Mouse (Mus musculus) megakaryocyte, embryonic 14.5 days (primary cell): Measurements from ENCODE around the gene Rpl27a. TPM values are rescaled to one million over a fixed set of nuclear protein-coding genes. Genes with fewer than 3 reads are reported as not detected.

Experiments used
- H3K27me3 ChIP-seq: replicated peaks from 2 replicates; pipeline ENCODE3; 2012; ENCODE audit warnings: inconsistent platforms
- H3K36me3 ChIP-seq: replicated peaks from 2 replicates; pipeline ENCODE3; 2012; ENCODE audit warnings: low read length, inconsistent platforms, mixed read lengths
- H3K4me1 ChIP-seq: 2 replicates; pipeline ENCODE4 v1.6.1; 2012; ENCODE audit warnings: inconsistent platforms
- H3K4me3 ChIP-seq: replicated peaks from 2 replicates; pipeline ENCODE3; 2012; ENCODE audit warnings: moderate library complexity, mild to moderate bottlenecking, inconsistent platforms
- H3K9me3 ChIP-seq: 2 replicates; pipeline ENCODE4 v1.6.1; 2012; ENCODE audit warnings: inconsistent platforms
- FLI1 ChIP-seq: IDR thresholded peaks from 2 replicates; pipeline ENCODE4 v1.6.1; 2012; ENCODE audit warnings: low read length, inconsistent platforms, mixed read lengths
- GATA1 ChIP-seq: IDR thresholded peaks from 3 replicates; pipeline ENCODE4 v1.6.1; 2012; ENCODE audit warnings: mixed read lengths, low read length, inconsistent platforms, borderline replicate concordance
- polyA plus RNA-seq: library from polyadenylated mRNA; stranded (reverse); fragments of >175 nt; gene quantifications from 2 replicates; pipeline ENCODE4 v1.2.3, GENCODE M21; 2012; ENCODE audit warnings: low replicate concordance; ENCODE audit not compliant: insufficient read depth

The Rpl27a gene
- polyA plus RNA-seq, 1 experiment, result 9,018 TPM

DNA sequence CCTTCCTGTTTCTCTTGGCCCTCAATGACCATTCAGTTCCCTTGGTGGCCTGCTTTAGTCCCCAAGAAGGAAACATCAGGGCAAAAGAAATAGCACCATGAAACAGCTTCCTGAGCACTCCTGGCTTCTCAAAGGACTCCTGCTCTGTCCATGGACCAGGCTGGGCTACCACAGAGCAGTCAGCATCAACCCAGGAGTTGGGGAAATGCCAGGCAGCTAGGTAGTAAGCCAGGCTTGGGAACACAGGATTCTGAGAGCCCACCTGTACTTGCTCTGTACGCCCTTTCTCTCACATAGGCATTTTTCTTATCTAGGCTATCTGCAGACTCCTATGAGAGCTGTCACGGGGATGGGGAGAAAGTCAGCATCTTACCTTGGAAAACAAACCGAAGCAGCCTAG lies 16.0 kb downstream of the Rpl27a start:
- TF ChIP-seq GATA1, result no peak
- no peak for TF ChIP-seq FLI1
- Histone ChIP-seq H3K4me3 (no peak overlapping the region), H3K4me1 (peaks cover 41% of the 10 kb centered on the region), H3K27me3 (peaks cover 4% of the 10 kb centered on the region), H3K9me3 (no peaks in the 10 kb centered on the region), H3K36me3 (peaks cover 62% of the 10 kb centered on the region)

DNA sequence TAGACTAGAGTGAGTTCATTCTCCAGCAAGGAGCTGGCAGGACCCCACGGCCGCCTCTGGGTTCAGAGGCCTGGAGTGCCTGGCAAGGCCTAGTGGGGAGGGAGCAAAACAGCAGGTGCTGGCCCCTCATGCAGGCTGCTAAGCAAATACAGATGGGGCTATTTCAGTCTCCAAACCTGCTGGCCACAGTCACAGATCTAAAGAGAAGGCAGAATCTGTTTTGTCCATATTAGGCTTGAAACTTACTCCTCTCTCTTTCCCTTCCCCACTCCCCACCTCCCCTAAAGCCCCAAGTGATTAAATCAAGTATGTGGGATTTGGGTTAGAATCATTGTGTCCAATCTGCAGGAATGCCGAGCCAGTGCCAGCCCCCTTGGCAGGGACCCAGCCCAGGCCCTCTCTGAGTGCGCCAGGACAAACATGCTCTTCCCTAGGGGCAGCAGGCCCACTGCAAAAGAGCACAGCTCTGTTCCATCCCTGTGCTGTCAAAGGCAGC lies 17.6 kb downstream of the Rpl27a start:
- Histone ChIP-seq H3K4me1 (peaks cover 30% of the 10 kb centered on the region), H3K4me3 (no peak overlapping the region), H3K36me3 (peaks cover 65% of the 10 kb centered on the region)

DNA sequence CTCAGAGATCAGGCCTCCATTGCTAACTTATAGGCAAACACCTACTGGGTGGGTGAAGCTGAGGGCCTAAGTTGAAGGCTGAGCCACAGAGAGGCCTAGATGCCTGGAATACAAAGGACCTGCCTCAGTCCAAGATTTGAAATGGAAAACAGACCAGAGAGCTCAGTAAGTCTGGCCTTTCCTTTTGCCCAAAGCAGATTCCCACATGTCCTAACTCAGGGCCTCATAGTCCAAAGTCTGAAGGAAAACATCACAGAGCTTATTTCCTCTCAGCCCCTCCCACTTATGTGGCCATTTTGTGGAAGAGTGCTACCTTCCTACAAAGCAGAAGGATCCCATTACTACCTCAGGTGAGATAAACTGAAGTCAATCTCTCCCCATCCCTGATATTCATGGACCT lies 22.0 kb downstream of the Rpl27a start:
- TF ChIP-seq GATA1 (no peak), FLI1 (no peak)
- Histone ChIP-seq H3K36me3 (peaks cover 68% of the 10 kb centered on the region), H3K4me3 (no peak overlapping the region), H3K9me3 (no peaks in the 10 kb centered on the region), H3K4me1 (peaks cover 22% of the 10 kb centered on the region), H3K27me3 (peaks cover 8% of the 10 kb centered on the region)

More for the DNA sequence above, 17.6 kb downstream of the Rpl27a start:
- Histone ChIP-seq H3K27me3 (peaks cover 4% of the 10 kb centered on the region), H3K9me3 (no peaks in the 10 kb centered on the region)
- TF ChIP-seq GATA1 (no peak), FLI1 (no peak)

DNA sequence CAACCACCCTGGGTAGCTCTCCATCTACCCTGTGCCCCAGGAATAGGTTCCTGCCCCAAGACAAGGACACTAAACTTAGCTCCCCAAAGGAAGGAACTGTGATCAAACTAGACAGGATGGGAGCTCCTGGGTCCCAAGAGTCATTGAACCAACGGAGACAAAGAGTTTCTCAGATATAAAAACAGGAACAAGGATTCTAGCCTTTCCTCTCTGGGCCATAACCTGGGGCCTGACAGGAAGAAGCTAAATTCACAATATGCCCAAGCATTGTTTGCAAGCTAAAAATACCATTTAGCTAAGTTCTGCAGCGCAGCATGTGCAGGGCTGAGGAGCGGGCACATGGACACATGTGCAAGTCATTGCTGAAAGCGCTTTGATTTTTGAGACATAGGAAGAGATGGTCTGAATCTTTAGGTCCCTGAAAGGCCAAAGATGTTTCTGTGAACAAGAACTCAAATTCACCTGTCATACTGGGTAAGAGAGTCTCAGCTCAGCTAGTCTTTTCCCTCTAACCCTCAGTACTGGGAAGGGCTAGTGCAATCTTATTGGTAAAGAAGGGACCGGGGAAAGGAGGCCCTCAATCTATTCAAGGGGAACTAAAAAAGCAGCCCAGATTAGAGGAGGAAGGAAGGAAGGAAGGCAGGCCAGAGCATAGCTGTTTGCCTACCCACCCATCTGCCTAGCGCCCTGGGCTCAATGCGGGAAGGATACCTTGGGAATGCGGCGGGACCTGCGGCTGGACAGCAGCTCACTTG lies 22.8 kb downstream of the Rpl27a start:
- Histone ChIP-seq H3K4me1 (peaks cover 31% of the 10 kb centered on the region), H3K9me3 (no peaks in the 10 kb centered on the region), H3K4me3 (peak overlapping the region; percentile 2), H3K36me3 (peaks cover 63% of the 10 kb centered on the region), H3K27me3 (peaks cover 8% of the 10 kb centered on the region)
- TF ChIP-seq GATA1 (no peak), FLI1 (no peak)

DNA sequence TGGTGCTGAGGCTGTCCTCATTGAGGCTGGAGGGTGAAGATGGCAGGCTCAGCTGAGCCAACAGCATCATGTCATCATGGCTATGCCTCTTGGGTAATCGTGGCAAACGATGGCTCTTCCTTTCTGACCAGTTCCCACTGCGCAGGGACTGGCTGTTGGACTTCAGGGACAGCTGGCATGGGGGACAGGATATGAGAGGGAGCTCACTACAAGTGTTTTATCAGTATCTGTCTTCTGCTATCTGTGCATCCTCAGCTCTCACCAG lies 23.3 kb downstream of the Rpl27a start:
- Histone ChIP-seq H3K4me3 (peak overlapping the region; percentile 2), H3K27me3 (peaks cover 8% of the 10 kb centered on the region), H3K4me1 (peaks cover 32% of the 10 kb centered on the region), H3K9me3 (no peaks in the 10 kb centered on the region), H3K36me3 (peaks cover 62% of the 10 kb centered on the region)
- TF ChIP-seq GATA1, result no peak
- no peak for TF ChIP-seq FLI1

DNA sequence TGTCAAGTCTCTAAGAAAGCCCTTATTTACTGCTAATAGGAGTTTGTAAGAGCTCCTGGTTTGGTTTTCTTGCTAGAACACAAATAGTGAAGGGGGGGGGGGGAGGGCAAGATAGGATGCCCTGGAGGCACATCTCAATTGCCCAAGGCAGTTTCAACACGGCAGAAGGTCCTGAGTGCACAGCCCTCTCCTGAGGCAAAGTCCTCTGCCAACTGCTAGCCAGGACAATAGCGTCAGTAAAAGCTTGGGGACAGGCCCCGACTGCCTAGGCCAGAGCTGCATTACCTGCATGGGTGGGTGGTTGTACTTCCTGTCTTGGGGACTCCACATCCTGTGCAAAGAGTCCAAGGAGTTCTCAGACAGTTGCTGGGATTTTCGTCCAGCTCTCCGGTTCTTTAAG lies 25.8 kb downstream of the Rpl27a start:
- Histone ChIP-seq H3K36me3 (peaks cover 54% of the 10 kb centered on the region), H3K4me3 (no peak overlapping the region), H3K9me3 (no peaks in the 10 kb centered on the region), H3K27me3 (peaks cover 7% of the 10 kb centered on the region), H3K4me1 (peaks cover 51% of the 10 kb centered on the region)
- no peak for TF ChIP-seq FLI1
- no peak for TF ChIP-seq GATA1

DNA sequence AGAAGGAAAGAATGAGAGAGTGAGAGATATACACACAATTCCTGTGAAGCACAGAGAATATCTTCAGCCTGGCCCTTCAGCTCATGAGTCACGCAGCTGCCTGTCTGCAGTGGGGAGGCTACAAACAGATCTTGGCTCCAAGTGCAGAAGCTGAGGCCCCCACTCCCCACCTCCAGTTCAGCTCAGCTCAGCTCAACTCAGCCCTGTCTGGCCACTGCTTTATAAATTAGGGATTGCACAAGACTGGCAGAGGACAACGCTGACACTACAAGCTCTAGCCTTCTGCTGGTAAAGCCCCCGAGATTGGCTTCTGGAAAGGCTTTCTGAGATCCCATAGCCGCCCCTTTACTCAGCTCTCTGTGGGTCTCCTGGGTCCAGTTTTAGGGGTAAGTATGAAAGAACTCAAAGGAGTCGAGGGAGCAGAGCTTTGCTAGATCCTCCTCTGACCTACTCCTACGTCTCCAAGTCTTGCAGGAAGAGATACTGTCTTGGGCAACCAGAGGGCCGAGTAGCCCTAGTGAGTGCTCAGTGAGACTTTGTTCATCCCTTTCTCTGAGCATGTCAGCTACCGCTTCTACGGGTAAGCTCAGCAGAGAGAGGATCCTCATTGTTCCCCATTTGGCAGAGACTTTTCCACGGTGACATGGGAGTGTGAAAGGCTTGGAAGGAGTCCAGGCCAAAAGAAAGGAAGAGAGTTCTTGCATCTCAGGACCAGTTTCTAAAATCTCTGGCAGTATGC lies 26.5 kb downstream of the Rpl27a start:
- H3K36me3 ChIP-seq, result peaks cover 49% of the 10 kb centered on the region
- TF ChIP-seq FLI1, result no peak
- TF ChIP-seq GATA1, result no peak
- H3K9me3 ChIP-seq, result no peaks in the 10 kb centered on the region
- peaks cover 7% of the 10 kb centered on the region for H3K27me3 ChIP-seq
- H3K4me1 ChIP-seq, result peaks cover 58% of the 10 kb centered on the region
- H3K4me3 ChIP-seq, result no peak overlapping the region

DNA sequence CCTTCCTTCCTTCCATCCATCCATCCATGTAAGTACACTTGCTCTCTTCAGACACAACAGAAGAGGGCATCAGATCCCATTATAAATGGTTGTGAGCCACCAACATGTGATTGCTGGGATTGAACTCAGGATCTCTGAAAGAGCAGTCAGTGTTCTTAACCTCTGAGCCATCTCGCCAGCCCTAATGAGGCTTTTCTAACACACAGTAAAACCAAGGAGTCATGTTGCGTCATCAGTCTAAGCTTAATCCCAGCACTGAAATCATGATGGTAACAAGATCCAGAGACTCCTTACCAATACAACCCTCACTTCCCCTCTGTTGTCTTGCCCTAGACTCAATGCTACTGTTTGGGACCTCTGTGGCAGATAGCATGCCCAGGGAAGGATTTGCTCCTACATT lies 27.2 kb downstream of the Rpl27a start:
- no peaks in the 10 kb centered on the region for H3K9me3 ChIP-seq
- no peak for TF ChIP-seq FLI1
- TF ChIP-seq GATA1, result no peak
- peaks cover 7% of the 10 kb centered on the region for H3K27me3 ChIP-seq
- no peak overlapping the region for H3K4me3 ChIP-seq
- peaks cover 42% of the 10 kb centered on the region for H3K36me3 ChIP-seq
- peaks cover 63% of the 10 kb centered on the region for H3K4me1 ChIP-seq

DNA sequence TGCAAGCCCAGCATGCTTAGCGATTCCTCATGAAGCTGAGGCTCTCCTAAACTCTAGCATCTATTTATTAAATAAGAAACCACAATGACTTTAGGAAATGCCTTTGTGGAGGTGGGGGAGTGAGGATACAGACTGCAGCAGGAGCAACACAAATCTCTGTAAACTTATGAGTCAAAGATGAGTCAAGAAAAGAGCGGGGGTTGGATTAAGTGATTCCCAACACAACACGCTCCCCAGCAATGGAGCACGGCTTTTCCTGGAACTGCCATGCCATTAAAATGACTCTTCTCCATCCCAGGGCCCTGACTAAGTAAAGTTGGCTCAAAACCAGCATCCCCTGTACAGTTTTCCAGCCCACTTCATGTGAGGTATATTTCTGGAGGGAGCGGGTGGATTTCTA lies 27.8 kb downstream of the Rpl27a start:
- peaks cover 38% of the 10 kb centered on the region for H3K36me3 ChIP-seq
- TF ChIP-seq FLI1 (no peak), GATA1 (no peak)
- H3K9me3 ChIP-seq, result no peaks in the 10 kb centered on the region
- H3K27me3 ChIP-seq, result peaks cover 7% of the 10 kb centered on the region
- peaks cover 57% of the 10 kb centered on the region for H3K4me1 ChIP-seq
- no peak overlapping the region for H3K4me3 ChIP-seq

DNA sequence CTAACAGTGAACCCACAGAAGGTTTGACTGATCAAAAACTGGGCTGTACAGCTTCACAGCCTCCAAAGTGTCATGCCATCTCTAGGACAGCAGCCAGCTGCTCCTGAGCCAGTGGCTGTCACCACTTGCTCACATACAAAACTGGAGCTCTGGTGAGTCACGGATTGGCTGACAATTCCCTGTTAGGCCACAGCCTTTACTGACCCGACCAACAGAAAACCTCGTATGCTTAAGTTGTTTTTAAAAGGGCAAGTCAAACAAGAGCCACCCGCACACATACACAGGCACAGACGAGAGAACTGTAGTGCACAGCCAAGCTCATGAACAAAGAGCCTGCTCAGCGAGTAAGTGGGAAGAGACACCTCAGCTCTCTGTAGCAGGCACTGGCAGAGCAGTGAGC lies 40.6 kb downstream of the Rpl27a start:
- peaks cover 18% of the 10 kb centered on the region for H3K36me3 ChIP-seq
- peaks cover 1% of the 10 kb centered on the region for H3K27me3 ChIP-seq
- H3K4me3 ChIP-seq, result no peak overlapping the region
- peaks cover 26% of the 10 kb centered on the region for H3K4me1 ChIP-seq
- no peak for TF ChIP-seq GATA1
- TF ChIP-seq FLI1, result no peak
- peaks cover 3% of the 10 kb centered on the region for H3K9me3 ChIP-seq
